Mouse (Mus musculus) cerebellum, adult 2 months (tissue): ENCODE measurements around the gene Tcl1b4.
"Not testable (repeated sequence)": the region's sequence is repeated elsewhere in the genome, so short reads cannot be mapped to it uniquely, and the experiment has no call there.

Source experiments
- CTCF ChIP-seq: fragments of 200-500 bp; IDR thresholded peaks from 2 replicates; pipeline ENCODE4 v1.5.1; 2011; ENCODE audit warnings: low read depth, mild to moderate bottlenecking, control low read depth, low read length, moderate library complexity, borderline replicate concordance; ENCODE audit not compliant: insufficient read depth
- POLR2A ChIP-seq: fragments of 200-500 bp; IDR thresholded peaks from 2 replicates; pipeline ENCODE4 v1.6.1; 2011; ENCODE audit warnings: low read length, control low read depth, borderline replicate concordance; ENCODE audit not compliant: insufficient read depth

DNA sequence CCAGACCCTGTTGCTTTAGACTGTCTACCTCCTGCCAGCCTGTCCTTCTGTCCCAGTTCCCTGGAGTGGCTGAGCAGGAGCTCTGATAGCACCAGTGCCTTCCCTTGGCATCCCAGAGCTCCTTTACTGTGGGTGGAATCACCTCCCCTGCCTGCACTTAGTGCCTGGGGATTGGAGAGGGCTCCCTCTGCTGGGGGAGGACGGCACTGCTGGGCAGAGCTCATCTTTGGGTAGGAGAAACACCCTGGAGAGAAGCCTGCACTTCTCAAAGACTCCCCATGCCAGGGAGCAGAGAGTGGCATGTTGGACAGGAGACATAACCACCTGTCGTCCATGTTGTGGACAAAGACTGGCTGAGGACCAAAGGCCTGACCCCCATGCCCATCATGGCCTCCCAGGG lies 27.4 kb upstream of the Tcl1b4 start:
- not testable (repeated sequence) for TF ChIP-seq POLR2A, CTCF
